Mouse (Mus musculus): Measurements from ENCODE around the gene Rnf114.

The Rnf114 gene

GRCm38 (mm10) chr2:167475596-167475995 lies 16.8 kb upstream of the Rnf114 start:
- DNase-seq: no peak

- no peak for DNase-seq
Measured at GRCm38 (mm10) chr2:167476200-167476688, 16.2 kb upstream of the Rnf114 start.

GRCm38 (mm10) chr2:167476762-167477161 lies 15.7 kb upstream of the Rnf114 start:
- no peak for DNase-seq

- DNase-seq: no peak
Measured at GRCm38 (mm10) chr2:167478128-167478527, 14.3 kb upstream of the Rnf114 start.

- no peak for DNase-seq
Measured at GRCm38 (mm10) chr2:167479501-167479900, 12.9 kb upstream of the Rnf114 start.

GRCm38 (mm10) chr2:167482681-167483080 lies 9.8 kb upstream of the Rnf114 start:
- no peak for DNase-seq

- no peak for DNase-seq
Measured at GRCm38 (mm10) chr2:167483081-167483826, 9.2 kb upstream of the Rnf114 start.

GRCm38 (mm10) chr2:167483827-167484410 lies 8.5 kb upstream of the Rnf114 start:
- DNase-seq: no peak

GRCm38 (mm10) chr2:167484932-167485331 lies 7.5 kb upstream of the Rnf114 start:
- no peak for DNase-seq

GRCm38 (mm10) chr2:167485501-167486377 lies 6.7 kb upstream of the Rnf114 start:
- DNase-seq: no peak

- no peak for DNase-seq
Measured at GRCm38 (mm10) chr2:167486573-167486972, 5.9 kb upstream of the Rnf114 start.

GRCm38 (mm10) chr2:167487551-167487950 lies 4.9 kb upstream of the Rnf114 start:
- no peak for DNase-seq

- DNase-seq: no peak
Measured at GRCm38 (mm10) chr2:167487994-167488393, 4.5 kb upstream of the Rnf114 start.

- no peak for DNase-seq
Measured at GRCm38 (mm10) chr2:167490813-167491525, 1.5 kb upstream of the Rnf114 start.

- peak; percentile 93 to 94 for DNase-seq
Measured at GRCm38 (mm10) chr2:167492713-167493636, 530 bp downstream of the Rnf114 start, which contains the start of gene Spata2. Gene Spata2, minus strand, starts transcription at chr2:167492887.

- DNase-seq: no peak
Measured at GRCm38 (mm10) chr2:167496437-167496836, 4.0 kb downstream of the Rnf114 start.

- DNase-seq: peak; percentile 60 to 73
Measured at GRCm38 (mm10) chr2:167497272-167497671, 4.8 kb downstream of the Rnf114 start.

GRCm38 (mm10) chr2:167502554-167503252 lies 10.3 kb downstream of the Rnf114 start:
- no peak for DNase-seq

- DNase-seq: peak; percentile 94 to 95
Measured at GRCm38 (mm10) chr2:167503253-167503895, 10.9 kb downstream of the Rnf114 start.

- DNase-seq: peak; percentile 71 to 77
Measured at GRCm38 (mm10) chr2:167503896-167504349, 11.5 kb downstream of the Rnf114 start.

Measured in thymus, postnatal 36 days (tissue).